Mouse (Mus musculus) heart, embryonic 13.5 days (tissue): ENCODE measurements around the gene Myom3. TPM values are rescaled to one million over a fixed set of nuclear protein-coding genes. Genes with fewer than 3 reads are reported as not detected.

Experiments used
- ATAC-seq: fragments of 200-750 bp; cut with Nextera tagmentation; 2 replicates; pipeline ENCODE4 v1.8.0; 2017; ENCODE audit warnings: moderate TSS enrichment; ENCODE audit not compliant: insufficient number of reproducible peaks, low FRiP score, low TSS enrichment; ENCODE audit errors: extremely low read depth
- H3K27ac ChIP-seq: fragments of 300-500 bp; sonication (generic); replicated peaks from 2 replicates; pipeline ENCODE4 v1.5.1; 2015; ENCODE audit warnings: moderate library complexity, mild to moderate bottlenecking, inconsistent platforms
- H3K27me3 ChIP-seq: fragments of 300-500 bp; sonication (generic); replicated peaks from 2 replicates; pipeline ENCODE4 v1.6.1; 2015; ENCODE audit warnings: mild to moderate bottlenecking, inconsistent platforms
- H3K36me3 ChIP-seq: fragments of 300-500 bp; sonication (generic); 2 replicates; pipeline ENCODE4 v1.6.1; 2015; ENCODE audit warnings: mild to moderate bottlenecking, inconsistent platforms
- H3K4me1 ChIP-seq: fragments of 300-500 bp; sonication (generic); 2 replicates; pipeline ENCODE4 v1.6.1; 2015; ENCODE audit warnings: inconsistent platforms
- H3K4me2 ChIP-seq: fragments of 300-500 bp; sonication (generic); 2 replicates; pipeline ENCODE4 v1.6.1; 2015; ENCODE audit warnings: inconsistent platforms, mild to moderate bottlenecking, moderate library complexity
- H3K4me3 ChIP-seq: fragments of 300-500 bp; sonication (generic); 2 replicates; pipeline ENCODE4 v1.5.1; 2015; ENCODE audit warnings: moderate library complexity, mild to moderate bottlenecking, inconsistent platforms
- H3K9ac ChIP-seq: fragments of 300-500 bp; sonication (generic); 2 replicates; pipeline ENCODE4 v1.6.1; 2015; ENCODE audit warnings: inconsistent platforms, mild to moderate bottlenecking, moderate library complexity
- H3K9me3 ChIP-seq: fragments of 300-500 bp; sonication (generic); 2 replicates; pipeline ENCODE4 v1.6.1; 2016; ENCODE audit warnings: inconsistent platforms
- WGBS: fragments of 180-500 bp; shearing (Covaris S2); methylation state at CpG from one replicate; pipeline ENCODE4 v1.1.7; 2015; ENCODE audit warnings: mixed read lengths; 5-methylcytosine and 5-hydroxymethylcytosine counted together
- polyA plus RNA-seq: library from polyadenylated mRNA; unstranded; fragments of >200 nt; fragmentation: Nextera tagmentation; extraction: Ambion mirVana; gene quantifications from 2 replicates; pipeline ENCODE4 v1.2.1, GENCODE M21; 2015

Myom3 gene
- polyA plus RNA-seq, 1 experiment from 2014 or later = 0.23 TPM

GRCm38 (mm10) chr4:135761048-135761447, 1.5 kb downstream of the Myom3 start:
- Histone ChIP-seq H3K27me3 (0 out of 2 replicates have a peak, but pooled peaks cover 21% of the 10 kb centered on the region), H3K36me3 (no peaks in the 10 kb centered on the region), H3K4me2 (no peak overlapping the region), H3K9me3 (no peaks in the 10 kb centered on the region), H3K4me1 (peaks cover 25% of the 10 kb centered on the region), H3K9ac (no peak overlapping the region), H3K27ac (no peak overlapping the region), H3K4me3 (no peak overlapping the region)
- 70% methylated on average over 8 of the region's 8 CpGs for WGBS
- no peak for ATAC-seq

- no peak for ATAC-seq
- H3K9ac ChIP-seq = no peak overlapping the region
- 0 out of 2 replicates have a peak, but pooled peaks cover 21% of the 10 kb centered on the region for H3K27me3 ChIP-seq
- H3K4me1 ChIP-seq = peaks cover 25% of the 10 kb centered on the region
- no peak overlapping the region for H3K27ac ChIP-seq
- H3K4me3 ChIP-seq = no peak overlapping the region
- H3K36me3 ChIP-seq = no peaks in the 10 kb centered on the region
- 68% methylated on average over 7 of the region's 7 CpGs for WGBS
- H3K9me3 ChIP-seq = no peaks in the 10 kb centered on the region
- H3K4me2 ChIP-seq = no peak overlapping the region
Measured at GRCm38 (mm10) chr4:135761569-135761968, 2.1 kb downstream of the Myom3 start.

GRCm38 (mm10) chr4:135762251-135762906, 2.9 kb downstream of the Myom3 start:
- Histone ChIP-seq H3K4me2 (peak overlapping the region; percentile 72), H3K4me1 (peaks cover 25% of the 10 kb centered on the region), H3K4me3 (peak overlapping the region; percentile 52), H3K9me3 (no peaks in the 10 kb centered on the region), H3K27me3 (0 out of 2 replicates have a peak, but pooled peaks cover 21% of the 10 kb centered on the region), H3K9ac (peak overlapping the region; percentile 69), H3K36me3 (no peaks in the 10 kb centered on the region), H3K27ac (no peak overlapping the region)
- 8% methylated on average over 19 of the region's 19 CpGs for WGBS
- peak; percentile 44; the same call in 1 of the 2 replicates for ATAC-seq

- no peaks in the 10 kb centered on the region for H3K9me3 ChIP-seq
- peaks cover 18% of the 10 kb centered on the region for H3K4me1 ChIP-seq
- no peaks in the 10 kb centered on the region for H3K36me3 ChIP-seq
- no peak for ATAC-seq
- no peak overlapping the region for H3K4me2 ChIP-seq
- WGBS = 76% methylated on average over 13 of the region's 13 CpGs
- no peak overlapping the region for H3K9ac ChIP-seq
- no peak overlapping the region for H3K27ac ChIP-seq
- H3K4me3 ChIP-seq = no peak overlapping the region
- 0 out of 2 replicates have a peak, but pooled peaks cover 17% of the 10 kb centered on the region for H3K27me3 ChIP-seq
Measured at GRCm38 (mm10) chr4:135764700-135765099, 5.2 kb downstream of the Myom3 start.

GRCm38 (mm10) chr4:135765707-135766106, 6.2 kb downstream of the Myom3 start:
- no peak overlapping the region for H3K27ac ChIP-seq
- H3K36me3 ChIP-seq = no peaks in the 10 kb centered on the region
- ATAC-seq = no peak
- no peaks in the 10 kb centered on the region for H3K9me3 ChIP-seq
- no peak overlapping the region for H3K4me3 ChIP-seq
- H3K27me3 ChIP-seq = 0 out of 2 replicates have a peak, but pooled peaks cover 14% of the 10 kb centered on the region
- H3K4me1 ChIP-seq = peaks cover 18% of the 10 kb centered on the region
- 69% methylated on average over 8 of the region's 8 CpGs for WGBS
- no peak overlapping the region for H3K4me2 ChIP-seq
- no peak overlapping the region for H3K9ac ChIP-seq

- H3K4me2 ChIP-seq = no peak overlapping the region
- H3K9me3 ChIP-seq = no peaks in the 10 kb centered on the region
- ATAC-seq = no peak
Measured at GRCm38 (mm10) chr4:135766976-135767375, 7.5 kb downstream of the Myom3 start.

GRCm38 (mm10) chr4:135768572-135769526, 9.3 kb downstream of the Myom3 start:
- H3K9me3 ChIP-seq = no peaks in the 10 kb centered on the region
- H3K36me3 ChIP-seq = no peaks in the 10 kb centered on the region
- H3K4me1 ChIP-seq = peaks cover 23% of the 10 kb centered on the region
- 0 out of 2 replicates have a peak, but pooled peaks cover 7% of the 10 kb centered on the region for H3K27me3 ChIP-seq
- no peak overlapping the region for H3K27ac ChIP-seq
- no peak overlapping the region for H3K4me2 ChIP-seq
- WGBS = 59% methylated on average over 14 of the region's 14 CpGs
- ATAC-seq = no peak
- no peak overlapping the region for H3K4me3 ChIP-seq
- no peak overlapping the region for H3K9ac ChIP-seq

More at GRCm38 (mm10) chr4:135766976-135767375, 7.5 kb downstream of the Myom3 start:
- Histone ChIP-seq H3K27ac (no peak overlapping the region), H3K9ac (no peak overlapping the region), H3K4me1 (peaks cover 18% of the 10 kb centered on the region), H3K36me3 (no peaks in the 10 kb centered on the region), H3K27me3 (0 out of 2 replicates have a peak, but pooled peaks cover 12% of the 10 kb centered on the region), H3K4me3 (no peak overlapping the region)
- 84% methylated on average over 3 of the region's 3 CpGs for WGBS

GRCm38 (mm10) chr4:135770611-135771305, 11.2 kb downstream of the Myom3 start:
- Histone ChIP-seq H3K36me3 (no peaks in the 10 kb centered on the region), H3K4me2 (no peak overlapping the region), H3K27ac (no peak overlapping the region), H3K4me3 (no peak overlapping the region), H3K4me1 (peaks cover 29% of the 10 kb centered on the region), H3K27me3 (peaks cover 8% of the 10 kb centered on the region), H3K9me3 (no peaks in the 10 kb centered on the region), H3K9ac (no peak overlapping the region)
- 83% methylated on average over 18 of the region's 18 CpGs for WGBS
- ATAC-seq = no peak

- no peak overlapping the region for H3K4me3 ChIP-seq
- ATAC-seq = no peak
- H3K4me1 ChIP-seq = peaks cover 28% of the 10 kb centered on the region
- H3K4me2 ChIP-seq = no peak overlapping the region
- no peak overlapping the region for H3K9ac ChIP-seq
- peaks cover 13% of the 10 kb centered on the region for H3K27me3 ChIP-seq
- peak overlapping the region; percentile 89 for H3K27ac ChIP-seq
- H3K9me3 ChIP-seq = no peaks in the 10 kb centered on the region
- H3K36me3 ChIP-seq = no peaks in the 10 kb centered on the region
- 80% methylated on average over 6 of the region's 6 CpGs for WGBS
Measured at GRCm38 (mm10) chr4:135771592-135771991, 12.1 kb downstream of the Myom3 start.

GRCm38 (mm10) chr4:135772671-135773070, 13.2 kb downstream of the Myom3 start:
- peak overlapping the region; percentile 89 for H3K27ac ChIP-seq
- no peak overlapping the region for H3K4me3 ChIP-seq
- H3K36me3 ChIP-seq = no peaks in the 10 kb centered on the region
- H3K4me1 ChIP-seq = peaks cover 28% of the 10 kb centered on the region
- peaks cover 13% of the 10 kb centered on the region for H3K27me3 ChIP-seq
- no peaks in the 10 kb centered on the region for H3K9me3 ChIP-seq
- ATAC-seq = peak; percentile 57; the same call in 1 of the 2 replicates
- H3K9ac ChIP-seq = peak overlapping the region; percentile 50; the same call in 1 of the 2 replicates
- 32% methylated on average over 4 of the region's 4 CpGs for WGBS
- no peak overlapping the region for H3K4me2 ChIP-seq

- H3K4me2 ChIP-seq = no peak overlapping the region
- H3K9ac ChIP-seq = no peak overlapping the region; the same call in 1 of the 2 replicates
- 46% methylated on average over 8 of the region's 8 CpGs for WGBS
- no peak overlapping the region for H3K27ac ChIP-seq
- peaks cover 13% of the 10 kb centered on the region for H3K27me3 ChIP-seq
- no peak overlapping the region for H3K4me3 ChIP-seq
- no peaks in the 10 kb centered on the region for H3K9me3 ChIP-seq
- H3K4me1 ChIP-seq = peaks cover 29% of the 10 kb centered on the region
- no peak for ATAC-seq
- H3K36me3 ChIP-seq = no peaks in the 10 kb centered on the region
Measured at GRCm38 (mm10) chr4:135774496-135774895, 15.0 kb downstream of the Myom3 start.
